In genomic region chr14:47648706-47649630, GRCm38 (mm10) we compare ENCODE assay signal across 8 mouse cellular contexts. TPM values are rescaled to one million over a fixed set of nuclear protein-coding genes. Genes with fewer than 3 reads are reported as not detected.
DNase-seq lines count a peak whose midpoint lies in the region; ATAC-seq lines count a peak whose summit lies in the region.

No protein-coding gene starts in this region.

- H3K4me2 ChIP-seq in intestine, embryonic 16.5 days (ENCODE audit: low read depth, low read length): peak overlapping the region; percentile 65

- peak; percentile 90 to 96 for DNase-seq in adrenal gland, adult (ENCODE audit: inconsistent age in 2 of 2, low spot score in 1 of 2)
- peak; percentile 93 for DNase-seq in embryo, embryonic 11 days
- DNase-seq in gastrocnemius, postnatal 36 days: peak; percentile 73 to 76
- peak; percentile 87 to 89 for DNase-seq in left cerebral cortex, postnatal 36 days (ENCODE audit: low spot score in 2 of 2)
- peak; percentile 87 for DNase-seq in midbrain, embryonic 10.5 days (ENCODE audit: low spot score)
- peak; percentile 67 for DNase-seq in right cerebral cortex, postnatal 4 days
- DNase-seq in yolk sac, embryonic 10.5 days (ENCODE audit: low spot score): peak; percentile 84

- peak overlapping the region; percentile 98 for H3K9ac ChIP-seq in intestine, embryonic 16.5 days (ENCODE audit: low read depth, low read length)

- no peaks in the 10 kb centered on the region for H3K9me3 ChIP-seq in intestine, embryonic 16.5 days (ENCODE audit: control insufficient read depth, low read length)
- no peaks in the 10 kb centered on the region for H3K9me3 ChIP-seq in midbrain, embryonic 10.5 days (replicated peaks)

- ATAC-seq in intestine, embryonic 16.5 days: peak; percentile 97

- under 1% methylated on average over 66 of the region's 82 CpGs for WGBS in intestine, embryonic 16.5 days
- WGBS in midbrain, embryonic 10.5 days: under 1% methylated on average over 81 of the region's 82 CpGs

- H3K4me1 ChIP-seq in intestine, embryonic 16.5 days (ENCODE audit: control insufficient read depth, insufficient read depth, low read length): peaks cover 11% of the 10 kb centered on the region; the same call in 1 of the 2 replicates
- H3K4me1 ChIP-seq in midbrain, embryonic 10.5 days: peaks cover 28% of the 10 kb centered on the region

- no peaks in the 10 kb centered on the region for H3K36me3 ChIP-seq in intestine, embryonic 16.5 days (ENCODE audit: control insufficient read depth, insufficient read depth, low read length)
- 0 out of 2 replicates have a peak, but pooled peaks cover 10% of the 10 kb centered on the region for H3K36me3 ChIP-seq in midbrain, embryonic 10.5 days

- intact Hi-C loops in gastrocnemius, postnatal 36 days (cut with DNase I): loop anchor here (5.0 kb wide), 1 partner anchor 52 kb away; no protein-coding TSS in a partner anchor
- intact Hi-C loops in left cerebral cortex, postnatal 36 days (cut with DNase I): loop anchor here (1.0 to 10.0 kb wide), 2 partner anchors 54 to 81 kb away; no protein-coding TSS in a partner anchor

- H3K27ac ChIP-seq in intestine, embryonic 16.5 days (ENCODE audit: low read length): peak overlapping the region; percentile 98
- H3K27ac ChIP-seq in midbrain, embryonic 10.5 days (replicated peaks): peak overlapping the region; percentile 98

- H3K27me3 ChIP-seq in intestine, embryonic 16.5 days (replicated peaks; ENCODE audit: control insufficient read depth, insufficient read depth, low read length): no peaks in the 10 kb centered on the region
- 0 out of 2 replicates have a peak, but pooled peaks cover 7% of the 10 kb centered on the region for H3K27me3 ChIP-seq in midbrain, embryonic 10.5 days (ENCODE audit: low read depth, poor library complexity, severe bottlenecking)

- H3K4me3 ChIP-seq in intestine, embryonic 16.5 days (ENCODE audit: low read length): peak overlapping the region; percentile 98
- H3K4me3 ChIP-seq in midbrain, embryonic 10.5 days: peak overlapping the region; percentile 91

RNA-seq across cellular contexts. Expression of gene Ktn1, which starts 0.7 kb away (rescaled TPM):
- total RNA-seq in gastrocnemius, postnatal 36 days (2021): 100 to 1,000 TPM; 138 to 173 TPM
- polyA plus RNA-seq in intestine, embryonic 16.5 days (2015; fragmentation: Nextera tagmentation; extraction: Ambion mirVana): 33.4 and 37.2 TPM in 2 replicates
- total RNA-seq in left cerebral cortex, postnatal 36 days (2021): 10 to 100 TPM; 75.8 to 98.4 TPM
- 67.1 and 72.3 TPM in 2 replicates for polyA plus RNA-seq in midbrain, embryonic 10.5 days (2016; fragmentation: Nextera tagmentation; extraction: Ambion mirVana)

Comparison
In these comparisons a context has a peak if more than half of its experiments do, and no peak if none do; other contexts are left out.
1. Peak in every context shown above with its lines: DNase-seq, ATAC-seq, H3K4me3 ChIP-seq and H3K27ac ChIP-seq.